Mouse (Mus musculus): ENCODE measurements at regions not wholly inside any gene's neighbourhood (a gene's known extent, or its start where the extent isn't known, plus 50 kb on each side); places are given as distances from the start of the nearest gene placed in this dataset.
A peak's percentile ranks its signal among the peaks of the same experiment; 100 is the strongest.

DNA sequence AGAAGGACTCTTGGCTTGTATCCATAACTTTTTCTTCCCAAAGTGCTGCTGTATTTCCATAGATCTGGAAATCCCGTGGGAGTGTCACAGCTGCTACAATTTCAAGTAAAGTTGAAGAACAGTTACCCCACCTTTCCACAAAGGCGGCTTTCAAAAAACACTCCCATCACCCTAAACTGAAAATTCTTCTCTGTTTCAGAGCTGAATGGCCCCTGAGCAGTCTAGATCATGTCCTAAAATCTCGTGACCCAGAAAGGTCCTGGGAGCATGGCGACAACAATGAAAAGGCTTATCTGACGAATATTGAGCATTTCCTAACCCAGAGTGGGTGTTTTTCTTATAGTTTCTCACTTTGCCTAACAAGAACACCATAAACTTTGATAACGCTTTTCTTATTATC, 92.2 kb downstream of the Olfr267 start:
- no peak overlapping the region for H3K27ac ChIP-seq
- no peaks in the 10 kb centered on the region for H3K9me3 ChIP-seq
- 82% methylated on average over 6 of the region's 6 CpGs for WGBS
- no peak overlapping the region for H3K4me3 ChIP-seq
- ATAC-seq (ENCODE audit: borderline replicate concordance, extremely low read depth, low FRiP score, low TSS enrichment): no peak
- H3K4me2 ChIP-seq: no peak overlapping the region
- H3K4me1 ChIP-seq: peaks cover 12% of the 10 kb centered on the region
- no peaks in the 10 kb centered on the region for H3K27me3 ChIP-seq
- H3K9ac ChIP-seq: no peak overlapping the region
- H3K36me3 ChIP-seq: no peaks in the 10 kb centered on the region

DNA sequence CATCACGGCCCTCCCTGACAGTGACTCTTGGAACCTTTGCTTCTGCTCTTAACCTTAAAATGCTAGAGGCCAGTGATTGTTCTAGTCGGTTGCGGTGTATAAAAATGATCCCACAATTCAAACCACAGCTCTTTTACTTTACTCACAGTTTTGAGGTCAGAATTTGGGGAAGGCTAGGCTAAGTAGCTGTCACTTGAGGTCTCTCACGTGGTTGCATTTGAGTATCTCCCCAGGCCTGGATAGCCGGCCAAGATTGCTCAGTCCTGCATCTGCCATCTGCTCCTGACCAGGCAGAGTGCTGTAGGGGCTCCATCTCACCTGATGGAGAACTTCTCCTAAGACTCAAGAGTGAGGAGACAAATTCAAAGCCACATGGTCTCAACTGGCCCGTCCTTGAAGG, 94.5 kb downstream of the Olfr267 start:
- H3K27ac ChIP-seq: no peak overlapping the region
- H3K4me1 ChIP-seq: peaks cover 5% of the 10 kb centered on the region
- H3K4me3 ChIP-seq: no peak overlapping the region
- H3K9me3 ChIP-seq: no peaks in the 10 kb centered on the region
- no peaks in the 10 kb centered on the region for H3K27me3 ChIP-seq
- 63% methylated on average over 6 of the region's 6 CpGs for WGBS
- no peak overlapping the region for H3K4me2 ChIP-seq
- H3K9ac ChIP-seq: no peak overlapping the region
- ATAC-seq (ENCODE audit: borderline replicate concordance, extremely low read depth, low FRiP score, low TSS enrichment): no peak
- H3K36me3 ChIP-seq: no peaks in the 10 kb centered on the region

DNA sequence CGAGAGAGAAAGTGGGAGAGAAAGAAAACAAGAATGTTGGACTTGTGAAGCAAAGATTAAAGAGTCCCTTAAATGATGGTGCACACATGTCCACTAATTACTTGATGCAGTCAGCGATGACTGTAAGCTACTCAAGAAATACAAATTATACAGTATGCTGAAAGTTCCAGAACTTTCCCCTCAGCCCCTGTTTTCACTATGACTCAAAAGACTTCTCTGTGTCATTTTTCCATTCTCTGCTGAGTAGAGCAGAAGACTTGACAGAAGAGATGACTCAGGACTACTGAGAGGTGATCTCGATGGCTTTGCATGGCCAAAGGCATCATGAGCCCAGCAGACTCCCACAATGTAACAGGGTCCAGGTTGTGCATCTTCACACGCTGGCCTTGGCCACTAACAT, 105.6 kb downstream of the Olfr267 start:
- Histone ChIP-seq H3K4me2 (no peak overlapping the region), H3K9ac (no peak overlapping the region), H3K9me3 (no peaks in the 10 kb centered on the region), H3K36me3 (no peaks in the 10 kb centered on the region), H3K27ac (no peak overlapping the region), H3K27me3 (no peaks in the 10 kb centered on the region), H3K4me3 (no peak overlapping the region), H3K4me1 (no peaks in the 10 kb centered on the region)
- 85% methylated on average over 4 of the region's 4 CpGs for whole genome bisulfite sequencing
- no peak for ATAC-seq (ENCODE audit: borderline replicate concordance, extremely low read depth, low FRiP score, low TSS enrichment)

DNA sequence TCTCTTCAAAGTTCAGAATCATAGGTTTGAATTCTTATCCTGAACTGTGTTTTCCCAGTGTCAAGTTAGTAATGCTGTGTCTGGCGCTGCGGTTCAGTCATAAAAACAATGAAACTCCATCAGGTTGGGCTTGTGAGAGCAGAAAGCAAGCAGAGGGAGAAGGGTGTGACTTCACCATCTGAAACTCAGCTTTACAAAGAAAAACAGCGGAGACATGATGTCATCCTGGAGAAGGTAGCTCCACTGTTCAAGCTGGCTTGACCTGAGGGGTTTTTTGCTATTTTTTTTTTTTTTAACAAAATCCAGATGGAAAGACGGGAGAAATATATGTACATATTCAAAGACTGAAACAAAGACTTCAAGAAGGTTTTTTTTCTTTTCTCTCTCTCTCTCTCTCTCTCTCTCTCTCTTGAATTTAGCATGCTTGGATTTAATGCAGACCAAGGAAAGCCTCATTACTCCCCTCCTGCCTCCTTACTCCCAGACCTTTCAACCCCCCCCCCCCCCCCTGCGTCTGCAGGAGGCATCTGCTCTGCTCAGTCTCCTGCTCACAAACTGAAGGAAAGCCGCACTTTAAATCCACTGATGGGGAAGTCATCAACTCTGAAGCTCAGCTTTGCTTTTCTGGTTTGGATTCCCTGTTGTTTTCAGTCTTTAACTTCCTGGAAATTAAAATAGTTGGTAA, 109.7 kb downstream of the Olfr267 start:
- no peak for ATAC-seq (ENCODE audit: borderline replicate concordance, extremely low read depth, low FRiP score, low TSS enrichment)
- H3K9me3 ChIP-seq: no peaks in the 10 kb centered on the region
- no peaks in the 10 kb centered on the region for H3K4me1 ChIP-seq
- H3K4me3 ChIP-seq: no peak overlapping the region
- no peaks in the 10 kb centered on the region for H3K36me3 ChIP-seq
- H3K9ac ChIP-seq: no peak overlapping the region
- H3K27ac ChIP-seq: no peak overlapping the region
- WGBS: 52% methylated on average over 5 of the region's 6 CpGs
- no peaks in the 10 kb centered on the region for H3K27me3 ChIP-seq
- no peak overlapping the region for H3K4me2 ChIP-seq

DNA sequence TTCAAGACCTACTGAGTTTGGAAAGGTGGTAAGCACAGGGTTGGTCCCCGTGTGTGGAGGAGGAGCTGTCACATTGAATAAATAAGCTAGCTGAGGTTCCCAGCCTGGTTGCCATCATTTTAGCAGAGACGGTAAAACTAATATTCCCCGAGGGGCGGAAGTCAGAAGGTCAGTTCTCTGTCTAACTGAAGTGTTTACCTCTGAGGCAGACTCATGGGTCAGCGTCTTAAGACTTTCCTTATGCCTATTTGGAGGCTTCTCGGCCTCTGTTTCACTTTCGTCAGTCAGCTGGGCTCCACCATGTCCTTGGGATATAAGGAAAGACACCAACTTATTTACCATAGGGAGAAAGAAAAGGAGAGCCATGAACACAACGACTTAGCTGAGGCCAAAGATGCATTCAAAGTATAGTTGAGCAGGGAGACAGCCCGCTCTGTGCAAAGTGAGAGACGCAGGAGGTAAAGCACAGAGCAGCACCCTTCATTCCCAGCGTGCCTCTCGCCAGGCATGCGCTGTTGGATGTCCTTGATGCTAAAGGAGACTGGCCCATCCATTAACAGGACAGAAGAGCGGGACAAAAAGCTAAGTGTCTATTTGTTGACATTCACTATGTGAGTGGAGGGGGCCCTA, 116.0 kb downstream of the Olfr267 start:
- no peak for ATAC-seq (ENCODE audit: borderline replicate concordance, extremely low read depth, low FRiP score, low TSS enrichment)
- Histone ChIP-seq H3K4me2 (peak overlapping the region; percentile 47), H3K27me3 (no peaks in the 10 kb centered on the region), H3K36me3 (no peaks in the 10 kb centered on the region), H3K4me3 (peak overlapping the region; percentile 15), H3K4me1 (peaks cover 22% of the 10 kb centered on the region), H3K9me3 (no peaks in the 10 kb centered on the region), H3K9ac (no peak overlapping the region), H3K27ac (no peak overlapping the region)
- WGBS: 28% methylated on average over 14 of the region's 14 CpGs

DNA sequence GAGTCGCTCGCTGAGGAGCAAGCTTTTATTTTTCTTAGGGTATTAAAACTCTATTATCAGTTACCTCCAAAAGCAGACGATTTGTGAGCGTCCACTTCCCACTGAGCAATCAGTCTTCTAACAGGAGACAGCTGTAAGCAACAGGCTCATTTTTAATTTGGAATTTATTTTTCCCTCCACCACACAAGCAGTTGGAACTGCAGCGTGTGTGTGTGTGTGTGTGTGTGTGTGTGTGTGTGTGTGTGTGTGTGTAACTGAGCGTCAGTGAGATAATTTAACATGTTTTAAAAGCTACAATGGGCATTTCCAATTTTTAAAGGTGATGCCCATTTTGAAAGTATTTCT, 116.6 kb downstream of the Olfr267 start:
- no peak overlapping the region for H3K4me3 ChIP-seq
- no peaks in the 10 kb centered on the region for H3K9me3 ChIP-seq
- no peak for ATAC-seq (ENCODE audit: borderline replicate concordance, extremely low read depth, low FRiP score, low TSS enrichment)
- H3K27ac ChIP-seq: 0 out of 2 replicates have a peak overlapping the region, but pooled peaks have one; percentile 12
- no peaks in the 10 kb centered on the region for H3K36me3 ChIP-seq
- H3K27me3 ChIP-seq: no peaks in the 10 kb centered on the region
- WGBS: 31% methylated on average over 6 of the region's 6 CpGs
- peaks cover 22% of the 10 kb centered on the region for H3K4me1 ChIP-seq
- H3K9ac ChIP-seq: no peak overlapping the region
- H3K4me2 ChIP-seq: peak overlapping the region; percentile 19

DNA sequence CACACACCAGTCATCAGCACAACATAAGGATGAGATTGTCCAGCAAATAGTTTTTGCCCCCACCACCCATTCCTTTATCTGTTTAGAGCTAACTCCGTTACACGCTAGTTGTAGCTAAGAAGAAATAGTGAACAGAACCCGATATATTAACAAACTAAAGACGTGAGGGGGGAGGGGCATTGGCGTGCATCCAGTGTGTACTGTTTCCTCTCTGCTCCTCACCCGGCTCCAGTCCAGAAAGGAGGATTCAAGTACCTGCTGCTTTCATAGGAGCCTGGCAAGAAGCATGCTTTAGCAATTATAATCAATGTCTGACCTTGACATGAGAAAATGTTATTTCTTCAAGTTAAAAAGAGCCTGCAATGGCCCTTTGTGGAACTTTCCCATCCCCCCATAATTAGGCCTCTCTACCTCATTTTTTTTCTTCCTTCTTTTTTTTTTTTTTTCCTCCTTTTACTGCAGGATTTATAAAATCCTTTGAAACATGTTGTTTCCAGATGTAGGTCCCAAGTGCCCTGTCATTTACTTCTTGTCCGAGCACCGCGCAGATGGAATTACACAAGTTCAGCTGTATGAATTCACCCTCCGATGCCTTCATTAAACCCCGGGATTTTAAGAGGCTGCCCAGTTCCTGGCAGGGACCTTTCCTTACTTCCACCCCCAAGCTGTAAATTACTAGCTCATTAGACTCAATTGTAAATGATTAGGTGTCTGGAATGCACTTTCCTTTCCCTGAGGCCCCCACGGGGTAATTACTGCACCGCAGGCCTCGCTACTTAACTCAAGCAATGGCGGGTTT, 116.6 kb upstream of the Lpar1 start:
- 33% methylated on average over 15 of the region's 15 CpGs for WGBS
- Histone ChIP-seq H3K4me3 (no peak overlapping the region), H3K27ac (0 out of 2 replicates have a peak overlapping the region, but pooled peaks have one; percentile 12), H3K36me3 (no peaks in the 10 kb centered on the region), H3K9me3 (no peaks in the 10 kb centered on the region), H3K9ac (no peak overlapping the region), H3K27me3 (no peaks in the 10 kb centered on the region), H3K4me2 (peak overlapping the region; percentile 19), H3K4me1 (peaks cover 22% of the 10 kb centered on the region)
- no peak for ATAC-seq (ENCODE audit: borderline replicate concordance, extremely low read depth, low FRiP score, low TSS enrichment)

DNA sequence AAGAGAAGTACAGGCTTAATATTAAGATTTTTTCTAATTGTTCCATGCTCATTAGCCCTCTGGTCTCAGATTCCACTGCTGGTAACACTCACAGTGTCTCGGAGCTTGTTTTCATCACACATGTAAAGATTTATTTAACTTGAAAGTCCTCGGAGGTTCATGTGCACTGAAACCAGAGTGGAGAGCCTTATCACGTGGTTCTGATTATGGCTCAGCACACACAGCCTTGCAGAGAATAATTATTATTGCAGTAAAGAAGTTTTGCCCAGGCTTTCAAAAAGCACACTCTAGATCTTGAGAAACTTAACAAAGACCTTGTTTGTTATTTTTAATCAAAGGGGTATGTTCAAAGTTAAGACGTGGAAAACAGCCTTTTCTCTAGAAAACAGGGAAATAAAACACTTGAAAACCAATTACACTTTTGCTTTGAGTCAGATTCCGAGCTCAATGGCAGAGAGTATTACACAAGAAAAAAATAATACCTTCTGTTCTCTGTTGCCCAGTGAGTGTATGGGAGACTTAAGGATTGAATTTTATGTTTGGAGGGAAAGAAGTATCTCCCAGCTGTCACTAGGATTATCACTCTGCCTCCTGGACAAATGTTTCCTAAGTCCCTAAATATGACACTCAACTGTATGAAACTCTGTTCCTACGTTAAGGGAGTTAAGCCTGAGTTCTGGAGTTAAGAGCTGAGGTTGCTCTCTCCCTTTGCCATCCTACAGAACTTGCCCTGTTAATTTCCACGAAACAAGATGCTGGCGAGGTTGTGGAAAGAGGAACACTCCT, 114.9 kb upstream of the Lpar1 start:
- no peak overlapping the region for H3K4me3 ChIP-seq
- H3K36me3 ChIP-seq: no peaks in the 10 kb centered on the region
- WGBS: 44% methylated on average over 8 of the region's 8 CpGs
- H3K9me3 ChIP-seq: no peaks in the 10 kb centered on the region
- peaks cover 24% of the 10 kb centered on the region for H3K4me1 ChIP-seq
- no peak for ATAC-seq (ENCODE audit: borderline replicate concordance, extremely low read depth, low FRiP score, low TSS enrichment)
- H3K27ac ChIP-seq: no peak overlapping the region
- no peaks in the 10 kb centered on the region for H3K27me3 ChIP-seq
- H3K4me2 ChIP-seq: no peak overlapping the region
- H3K9ac ChIP-seq: no peak overlapping the region

DNA sequence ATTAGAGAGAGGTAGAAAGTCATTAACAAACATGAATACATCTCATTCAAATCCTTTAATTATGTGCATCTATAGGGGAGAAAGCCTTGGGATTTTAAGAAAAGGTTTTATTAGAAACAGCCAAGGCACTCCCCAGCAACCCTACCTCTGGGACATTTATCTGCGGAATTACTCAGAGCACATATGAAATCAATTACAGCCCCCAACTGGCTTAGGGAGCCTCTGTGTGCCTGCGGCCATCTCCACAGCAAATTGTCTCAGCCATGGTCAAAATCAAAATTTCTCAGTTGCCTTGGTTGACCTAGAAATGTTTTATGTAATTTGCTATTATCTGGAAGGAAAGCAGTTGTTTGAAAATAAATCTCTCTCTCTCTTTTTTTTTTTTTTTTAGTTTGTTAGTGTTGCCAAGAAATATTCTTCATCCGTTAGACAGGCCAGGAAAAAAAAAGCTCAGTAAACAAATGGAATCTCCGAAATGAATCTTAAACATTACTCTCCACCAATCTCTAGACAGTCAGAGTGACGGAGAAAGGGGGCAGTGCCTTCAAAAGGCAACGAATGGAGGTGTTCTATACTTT, 110.0 kb upstream of the Lpar1 start:
- 33% methylated on average over 6 of the region's 6 CpGs for WGBS
- H3K4me1 ChIP-seq: peaks cover 11% of the 10 kb centered on the region
- no peak overlapping the region for H3K9ac ChIP-seq
- ATAC-seq (ENCODE audit: borderline replicate concordance, extremely low read depth, low FRiP score, low TSS enrichment): no peak
- no peaks in the 10 kb centered on the region for H3K36me3 ChIP-seq
- no peak overlapping the region for H3K4me2 ChIP-seq
- H3K27ac ChIP-seq: no peak overlapping the region
- H3K27me3 ChIP-seq: no peaks in the 10 kb centered on the region
- no peaks in the 10 kb centered on the region for H3K9me3 ChIP-seq
- H3K4me3 ChIP-seq: no peak overlapping the region

DNA sequence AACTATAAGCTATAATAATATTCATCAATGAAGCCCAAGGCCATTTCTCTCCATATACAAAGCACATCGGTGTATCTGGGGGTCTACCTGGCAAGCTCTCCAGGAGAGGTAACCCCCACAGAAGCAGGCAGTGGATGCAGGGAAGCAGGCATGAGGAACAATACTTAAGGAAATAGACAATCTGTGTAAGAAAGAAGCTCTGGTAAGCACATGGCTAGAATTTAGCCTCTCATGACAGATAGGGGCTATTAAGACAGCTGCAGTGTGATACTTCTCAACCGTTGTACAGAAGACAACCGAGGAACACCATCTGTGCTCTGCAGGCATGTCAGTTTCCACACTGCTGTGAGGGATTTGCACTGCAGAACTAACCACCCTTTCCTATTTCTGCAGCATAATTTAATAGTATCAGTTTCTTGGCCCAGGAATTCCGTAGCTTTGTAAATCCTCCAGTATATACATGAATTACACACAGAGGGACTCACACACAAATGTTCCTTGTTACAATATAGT, 108.1 kb upstream of the Lpar1 start:
- no peak for ATAC-seq (ENCODE audit: borderline replicate concordance, extremely low read depth, low FRiP score, low TSS enrichment)
- Histone ChIP-seq H3K9me3 (no peaks in the 10 kb centered on the region), H3K4me3 (no peak overlapping the region), H3K27ac (0 out of 2 replicates have a peak overlapping the region, but pooled peaks have one; percentile 10), H3K27me3 (no peaks in the 10 kb centered on the region), H3K4me2 (no peak overlapping the region), H3K4me1 (peaks cover 6% of the 10 kb centered on the region), H3K36me3 (no peaks in the 10 kb centered on the region), H3K9ac (no peak overlapping the region)
- 63% methylated on average over 4 of the region's 4 CpGs for WGBS

DNA sequence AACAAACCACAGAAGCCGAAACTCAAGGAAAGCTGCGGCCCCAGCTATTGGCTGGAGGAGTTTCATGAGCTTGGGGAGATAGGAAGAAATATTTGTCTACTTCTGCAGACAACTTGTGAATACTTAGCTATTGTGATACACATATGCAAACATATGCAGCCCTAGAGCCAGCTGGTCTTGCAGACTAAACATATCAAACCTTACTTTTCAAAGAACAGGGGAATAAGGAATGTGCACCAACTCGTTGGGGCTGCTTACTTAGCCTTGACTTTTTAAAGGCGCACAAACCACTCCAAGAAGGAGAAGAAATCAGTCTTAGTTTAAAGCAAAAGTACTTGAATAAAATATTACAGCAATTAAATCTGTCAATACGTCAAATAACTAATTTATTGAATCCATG, 106.8 kb upstream of the Lpar1 start:
- WGBS: 38% methylated on average over 5 of the region's 5 CpGs
- Histone ChIP-seq H3K27me3 (no peaks in the 10 kb centered on the region), H3K9me3 (no peaks in the 10 kb centered on the region), H3K4me1 (peaks cover 6% of the 10 kb centered on the region), H3K4me2 (peak overlapping the region; percentile 0; the same call in 1 of the 2 replicates), H3K27ac (peak overlapping the region; percentile 80), H3K4me3 (no peak overlapping the region), H3K36me3 (no peaks in the 10 kb centered on the region), H3K9ac (no peak overlapping the region)
- peak; percentile 52; the same call in 1 of the 2 replicates for ATAC-seq (ENCODE audit: borderline replicate concordance, extremely low read depth, low FRiP score, low TSS enrichment)
